Mouse (Mus musculus) stomach, embryonic 16.5 days (tissue): ENCODE measurements at regions not wholly inside any gene's neighbourhood (a gene's known extent, or its start where the extent isn't known, plus 50 kb on each side); places are given as distances from the start of the nearest gene placed in this dataset.
"Not testable (repeated sequence)": the region's sequence is repeated elsewhere in the genome, so short reads cannot be mapped to it uniquely, and the experiment has no call there.

Experiments used
- ATAC-seq: fragments of 200-750 bp; cut with Nextera tagmentation; 2 replicates; pipeline ENCODE4 v1.8.0; 2017; ENCODE audit warnings: moderate number of reproducible peaks, moderate TSS enrichment; ENCODE audit not compliant: insufficient read depth, low FRiP score
- H3K27ac ChIP-seq: fragments of 300-500 bp; sonication (generic); 2 replicates; pipeline ENCODE4 v1.5.1; 2014; ENCODE audit warnings: low read length
- H3K27me3 ChIP-seq: fragments of 300-500 bp; sonication (generic); 2 replicates; pipeline ENCODE4 v1.6.1; 2014; ENCODE audit warnings: low read length, control low read depth, mixed read lengths; ENCODE audit not compliant: control insufficient read depth, insufficient read depth
- H3K36me3 ChIP-seq: fragments of 300-500 bp; sonication (generic); 2 replicates; pipeline ENCODE4 v1.6.1; 2014; ENCODE audit warnings: low read length; ENCODE audit not compliant: control insufficient read depth, insufficient read depth
- H3K4me1 ChIP-seq: fragments of 300-500 bp; sonication (generic); 2 replicates; pipeline ENCODE4 v1.6.1; 2014; ENCODE audit warnings: low read length, control low read depth, mixed read lengths; ENCODE audit not compliant: control insufficient read depth, insufficient read depth
- H3K4me2 ChIP-seq: fragments of 300-500 bp; sonication (generic); 2 replicates; pipeline ENCODE4 v1.6.1; 2014; ENCODE audit warnings: low read depth, low read length, mixed read lengths
- H3K4me3 ChIP-seq: fragments of 300-500 bp; sonication (generic); replicated peaks from 2 replicates; pipeline ENCODE4 v1.5.1; 2014; ENCODE audit warnings: mild to moderate bottlenecking, low read length
- H3K9ac ChIP-seq: fragments of 300-500 bp; sonication (generic); 2 replicates; pipeline ENCODE4 v1.6.1; 2014; ENCODE audit warnings: low read length
- H3K9me3 ChIP-seq: fragments of 300-500 bp; sonication (generic); replicated peaks from 2 replicates; pipeline ENCODE4 v1.6.1; 2016; ENCODE audit warnings: low read length, control low read depth; ENCODE audit not compliant: control insufficient read depth
- WGBS: fragments of 180-500 bp; shearing (Covaris S2); extraction: QIAGEN DNeasy Blood & Tissue Kit; methylation state at CpG from one replicate; pipeline ENCODE4 v1.1.7; 2014; 5-methylcytosine and 5-hydroxymethylcytosine counted together

DNA sequence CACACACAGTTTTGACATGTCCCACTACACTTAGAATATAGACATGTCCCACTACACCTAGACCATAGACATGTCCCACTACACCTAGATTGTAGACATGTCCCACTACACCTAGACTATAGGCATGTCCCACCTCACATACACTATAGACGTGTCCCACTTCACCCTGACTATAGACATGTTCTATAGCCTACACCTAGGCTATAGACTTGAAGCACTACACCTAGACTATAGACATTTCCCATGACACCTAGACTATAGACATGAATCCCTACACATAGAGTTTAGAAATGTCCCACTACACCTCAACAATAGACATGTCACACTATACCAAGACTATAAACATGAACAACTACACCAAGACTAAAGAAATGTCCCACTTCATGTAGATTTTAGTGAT lies 2580.9 kb downstream of the Gm37988 start:
- H3K9me3 ChIP-seq = no peaks in the 10 kb centered on the region
- H3K36me3 ChIP-seq = no peaks in the 10 kb centered on the region
- H3K27me3 ChIP-seq = no peaks in the 10 kb centered on the region
- no peak overlapping the region for H3K4me2 ChIP-seq
- 94% methylated on average over 1 of the region's 1 CpGs for WGBS
- H3K27ac ChIP-seq = no peak overlapping the region
- no peak overlapping the region for H3K4me3 ChIP-seq
- ATAC-seq = no peak
- H3K4me1 ChIP-seq = no peaks in the 10 kb centered on the region
- H3K9ac ChIP-seq = no peak overlapping the region

DNA sequence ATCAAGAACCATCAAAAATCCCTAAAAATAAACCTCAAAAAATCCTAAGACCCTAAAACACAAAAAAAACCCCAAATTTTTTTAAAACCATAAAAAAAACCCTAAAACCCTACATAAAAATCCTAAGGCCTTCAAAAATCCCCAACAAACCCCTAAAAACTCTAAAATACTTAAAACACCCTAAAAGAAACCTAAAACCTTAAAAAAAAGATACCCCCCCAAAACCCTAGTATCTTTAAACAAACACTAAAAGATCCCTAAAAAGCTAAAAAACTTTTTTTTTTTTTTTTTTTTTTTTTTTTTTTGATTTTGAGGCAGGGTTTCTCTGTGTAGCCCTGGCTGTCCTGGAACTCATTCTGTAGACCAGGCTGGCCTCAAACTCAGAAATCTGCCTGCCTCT lies 2585.8 kb downstream of the Gm37988 start:
- no peaks in the 10 kb centered on the region for H3K4me1 ChIP-seq
- no peak overlapping the region for H3K4me3 ChIP-seq
- no peak overlapping the region for H3K27ac ChIP-seq
- ATAC-seq = no peak
- no peaks in the 10 kb centered on the region for H3K9me3 ChIP-seq
- H3K9ac ChIP-seq = no peak overlapping the region
- H3K4me2 ChIP-seq = no peak overlapping the region
- no peaks in the 10 kb centered on the region for H3K27me3 ChIP-seq
- no peaks in the 10 kb centered on the region for H3K36me3 ChIP-seq

DNA sequence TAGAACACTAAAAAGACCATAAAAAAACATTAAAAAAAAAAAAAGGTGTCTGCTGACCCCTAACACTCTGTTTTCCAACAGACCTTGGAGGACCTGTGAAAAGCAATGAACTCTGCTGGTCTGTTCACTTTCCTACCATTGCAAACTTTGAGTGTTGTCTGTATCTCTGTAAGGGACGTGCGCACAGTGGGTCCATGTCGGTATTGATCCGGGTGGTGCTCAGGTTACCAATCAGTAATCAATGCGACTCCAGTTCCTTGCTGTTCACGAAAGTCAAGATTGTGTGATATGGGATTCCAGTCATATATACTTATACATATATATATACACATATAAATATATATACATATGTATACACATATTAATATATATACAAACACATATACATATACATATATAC lies 2586.5 kb downstream of the Gm37988 start:
- H3K4me2 ChIP-seq = no peak overlapping the region
- H3K36me3 ChIP-seq = no peaks in the 10 kb centered on the region
- ATAC-seq = no peak
- no peaks in the 10 kb centered on the region for H3K4me1 ChIP-seq
- H3K27me3 ChIP-seq = no peaks in the 10 kb centered on the region
- H3K9ac ChIP-seq = no peak overlapping the region
- H3K9me3 ChIP-seq = no peaks in the 10 kb centered on the region
- no peak overlapping the region for H3K27ac ChIP-seq
- H3K4me3 ChIP-seq = no peak overlapping the region
- WGBS = 96% methylated on average over 6 of the region's 6 CpGs

DNA sequence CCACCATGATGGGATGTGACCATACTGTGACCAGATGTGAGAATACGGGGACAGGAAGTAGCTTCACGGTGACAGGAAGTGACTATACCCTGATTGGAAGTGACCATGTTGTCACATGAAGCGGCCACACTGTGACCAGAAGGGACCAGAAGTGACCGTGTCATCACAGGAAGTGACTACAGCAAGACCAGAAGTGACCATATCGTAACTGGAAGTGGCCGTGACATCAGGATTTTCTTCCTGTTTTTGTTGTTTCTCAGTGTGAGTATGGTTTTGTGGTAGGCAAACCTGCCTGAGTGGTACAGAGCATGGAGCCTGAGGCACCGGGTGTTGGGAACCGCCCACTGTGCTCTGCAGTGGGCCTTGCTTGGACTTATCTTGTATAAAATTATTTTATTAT lies 2587.8 kb downstream of the Gm37988 start:
- H3K36me3 ChIP-seq = no peaks in the 10 kb centered on the region
- no peaks in the 10 kb centered on the region for H3K27me3 ChIP-seq
- H3K27ac ChIP-seq = no peak overlapping the region
- ATAC-seq = no peak
- no peak overlapping the region for H3K4me2 ChIP-seq
- no peak overlapping the region for H3K9ac ChIP-seq
- H3K4me1 ChIP-seq = no peaks in the 10 kb centered on the region
- H3K4me3 ChIP-seq = no peak overlapping the region
- 93% methylated on average over 8 of the region's 8 CpGs for WGBS
- H3K9me3 ChIP-seq = no peaks in the 10 kb centered on the region

DNA sequence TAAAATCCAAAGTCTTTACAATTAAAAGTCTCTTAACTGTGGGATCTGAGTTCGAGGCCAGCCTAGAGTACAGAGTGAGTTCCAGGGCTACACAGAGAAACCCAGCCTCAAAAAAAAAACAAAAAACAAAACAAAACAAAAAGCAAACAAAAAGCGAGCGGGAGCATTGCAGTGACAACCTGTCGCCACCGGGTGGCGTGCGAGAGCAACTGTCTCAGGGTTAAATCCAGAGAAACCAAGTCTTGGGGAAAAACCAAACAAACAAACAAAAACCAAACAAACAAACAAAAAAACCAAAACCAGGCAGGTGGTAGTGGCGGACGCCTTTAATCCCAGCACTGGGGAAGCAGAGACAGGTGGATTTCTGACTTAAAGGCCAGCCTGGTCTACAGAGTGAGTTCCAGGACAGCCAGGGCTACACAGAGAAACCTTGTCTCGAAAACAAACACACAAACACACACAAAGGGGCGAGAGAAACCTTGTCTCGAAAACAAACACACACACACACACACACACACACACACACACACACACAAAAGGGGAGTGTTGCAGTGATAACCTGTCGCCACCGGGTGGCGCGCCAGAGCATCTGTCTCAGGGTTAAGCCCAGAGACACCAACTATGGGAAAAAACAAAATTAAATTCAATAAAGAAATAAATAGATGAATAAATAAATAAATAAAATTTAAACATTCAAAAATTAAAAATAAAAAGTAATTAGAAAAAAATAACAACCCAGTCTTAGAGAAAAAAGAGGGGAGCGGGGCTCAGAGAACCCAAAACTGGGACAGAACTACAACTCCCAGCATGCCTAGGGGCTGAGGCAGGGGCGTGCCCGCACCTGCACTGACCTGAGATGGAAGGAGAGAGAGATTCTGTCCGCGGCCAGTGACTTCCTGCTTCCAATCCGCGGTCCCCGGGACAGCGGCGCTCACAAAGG lies 2589.4 kb downstream of the Gm37988 start:
- Histone ChIP-seq H3K36me3 (no peaks in the 10 kb centered on the region), H3K9me3 (no peaks in the 10 kb centered on the region), H3K4me2 (peak overlapping the region; percentile 51), H3K9ac (peak overlapping the region; percentile 71), H3K4me1 (no peaks in the 10 kb centered on the region), H3K27me3 (no peaks in the 10 kb centered on the region), H3K4me3 (peak overlapping the region; percentile 93), H3K27ac (peak overlapping the region; percentile 86)
- peak; percentile 88 for ATAC-seq
- WGBS = 13% methylated on average over 26 of the region's 26 CpGs

DNA sequence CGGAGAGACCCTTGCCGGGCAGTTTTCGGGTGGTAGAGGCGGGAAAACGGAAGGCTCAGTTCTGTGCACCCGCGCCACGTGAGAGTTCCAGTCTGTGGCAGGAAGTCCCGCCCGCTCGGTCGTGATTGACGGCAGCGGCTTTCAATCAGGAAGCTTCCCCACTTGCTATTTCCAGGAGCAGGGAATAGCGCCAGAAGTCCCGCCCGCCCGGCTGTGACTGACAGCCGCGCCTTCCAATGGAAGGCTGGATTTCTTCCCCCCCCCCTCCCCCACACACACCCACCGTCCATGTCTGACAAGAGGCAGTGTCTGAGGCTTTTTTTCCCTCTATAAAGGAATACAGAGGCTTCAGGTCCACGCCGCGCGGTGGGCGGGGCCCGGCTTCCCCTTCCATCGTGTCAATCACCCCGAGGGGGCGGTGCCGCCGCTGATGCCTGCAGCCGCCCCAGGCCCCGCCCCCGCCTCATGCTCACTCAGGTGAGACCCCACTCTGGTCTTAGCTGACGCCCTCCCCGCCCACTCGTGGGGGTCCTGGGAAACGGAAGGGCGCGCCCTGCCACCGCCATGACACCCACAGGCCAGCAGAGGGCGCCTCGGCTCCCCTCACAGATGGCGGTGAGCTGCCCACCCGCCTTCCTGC lies 2590.2 kb downstream of the Gm37988 start:
- ATAC-seq = peak; percentile 97
- no peaks in the 10 kb centered on the region for H3K36me3 ChIP-seq

DNA sequence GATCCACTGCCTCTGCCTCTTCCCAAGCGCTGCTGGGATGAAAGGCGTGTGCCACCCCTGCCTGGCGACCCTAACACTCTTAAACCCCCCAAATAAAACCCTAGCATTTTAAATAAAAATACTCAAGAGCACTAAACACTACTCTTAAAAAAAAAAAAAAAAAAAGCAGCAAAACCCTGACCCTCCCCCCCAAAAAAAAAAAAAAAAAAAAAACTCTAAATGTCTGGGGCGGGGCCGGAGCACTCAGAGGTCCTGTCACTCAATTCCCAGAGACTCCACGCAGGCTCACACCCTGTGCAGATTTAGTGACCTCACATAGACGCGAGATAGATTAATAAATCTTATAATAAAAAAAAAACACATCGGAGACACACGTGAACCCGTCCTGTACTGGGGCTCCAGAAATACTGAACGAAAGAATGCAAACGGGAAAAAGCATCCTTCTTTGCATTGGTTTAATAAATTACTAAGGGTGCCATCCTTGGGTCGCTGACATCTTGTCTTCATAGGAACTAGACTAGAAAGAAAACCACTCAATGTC lies 2591.1 kb downstream of the Gm37988 start:
- Histone ChIP-seq H3K4me2 (peak overlapping the region; percentile 76), H3K27me3 (no peaks in the 10 kb centered on the region), H3K4me1 (no peaks in the 10 kb centered on the region), H3K36me3 (no peaks in the 10 kb centered on the region), H3K9ac (peak overlapping the region; percentile 86), H3K9me3 (no peaks in the 10 kb centered on the region), H3K27ac (peak overlapping the region; percentile 81), H3K4me3 (peak overlapping the region; percentile 93)
- ATAC-seq = no peak
- 36% methylated on average over 14 of the region's 14 CpGs for WGBS

More for the DNA sequence above, 2590.2 kb downstream of the Gm37988 start:
- under 1% methylated on average over 42 of the region's 46 CpGs for WGBS
- peak overlapping the region; percentile 76 for H3K4me2 ChIP-seq
- peak overlapping the region; percentile 86 for H3K27ac ChIP-seq
- no peaks in the 10 kb centered on the region for H3K4me1 ChIP-seq
- H3K9me3 ChIP-seq = no peaks in the 10 kb centered on the region
- peak overlapping the region; percentile 93 for H3K4me3 ChIP-seq
- H3K27me3 ChIP-seq = no peaks in the 10 kb centered on the region
- peak overlapping the region; percentile 86 for H3K9ac ChIP-seq

DNA sequence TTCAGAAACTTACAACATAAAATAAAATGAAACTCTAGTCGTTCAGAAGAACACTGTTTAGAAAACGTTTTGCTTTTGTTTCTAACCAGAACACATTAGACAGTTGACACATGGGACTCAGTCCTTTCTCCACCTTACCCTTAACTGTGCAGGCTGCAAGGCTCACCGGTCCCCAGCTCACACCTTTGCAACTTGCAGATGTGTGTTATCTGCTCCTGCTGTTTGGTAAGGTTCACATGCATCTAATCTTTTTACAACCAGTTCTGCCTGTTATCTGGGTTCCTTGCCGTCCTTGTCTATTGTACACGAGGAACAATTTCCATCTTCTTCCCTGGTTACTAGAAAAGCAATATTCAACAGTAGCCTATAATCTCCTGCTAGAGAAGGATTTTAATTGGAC lies 2598.0 kb downstream of the Gm37988 start:
- H3K4me2 ChIP-seq, H3K27me3 ChIP-seq, ATAC-seq, H3K36me3 ChIP-seq, H3K9me3 ChIP-seq, H3K4me3 ChIP-seq, H3K27ac ChIP-seq, H3K9ac ChIP-seq, H3K4me1 ChIP-seq: not testable (repeated sequence)
- WGBS = 51% methylated on average over 5 of the region's 5 CpGs

DNA sequence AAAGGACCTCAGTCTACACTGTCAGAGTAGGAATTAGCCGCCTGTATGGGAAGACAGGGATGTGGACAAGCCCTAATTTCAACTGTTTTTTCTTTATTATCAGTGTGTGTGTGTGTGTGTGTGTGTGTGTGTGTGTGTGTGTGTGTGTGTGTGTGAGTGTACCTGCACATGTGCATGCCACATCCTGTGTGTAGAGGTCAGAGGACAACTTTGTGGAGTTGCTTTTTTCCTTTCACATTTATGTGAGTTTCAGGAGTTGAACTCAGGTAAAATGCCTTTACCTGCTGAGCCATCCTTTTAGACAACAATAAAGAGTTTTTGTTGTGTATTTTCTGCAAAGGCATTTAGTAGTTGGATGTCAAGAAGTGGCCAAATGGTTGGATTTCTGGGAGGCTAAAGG lies 2606.8 kb downstream of the Gm37988 start:
- H3K27ac ChIP-seq = no peak overlapping the region
- no peaks in the 10 kb centered on the region for H3K27me3 ChIP-seq
- H3K4me1 ChIP-seq = no peaks in the 10 kb centered on the region
- no peak overlapping the region for H3K4me2 ChIP-seq
- ATAC-seq = no peak
- no peak overlapping the region for H3K9ac ChIP-seq
- H3K36me3 ChIP-seq = no peaks in the 10 kb centered on the region
- no peak overlapping the region for H3K4me3 ChIP-seq
- WGBS = 72% methylated on average over 1 of the region's 1 CpGs
- H3K9me3 ChIP-seq = no peaks in the 10 kb centered on the region
